Comparison of ENCODE assay signal across 14 mouse cellular contexts in the genomic region with DNA sequence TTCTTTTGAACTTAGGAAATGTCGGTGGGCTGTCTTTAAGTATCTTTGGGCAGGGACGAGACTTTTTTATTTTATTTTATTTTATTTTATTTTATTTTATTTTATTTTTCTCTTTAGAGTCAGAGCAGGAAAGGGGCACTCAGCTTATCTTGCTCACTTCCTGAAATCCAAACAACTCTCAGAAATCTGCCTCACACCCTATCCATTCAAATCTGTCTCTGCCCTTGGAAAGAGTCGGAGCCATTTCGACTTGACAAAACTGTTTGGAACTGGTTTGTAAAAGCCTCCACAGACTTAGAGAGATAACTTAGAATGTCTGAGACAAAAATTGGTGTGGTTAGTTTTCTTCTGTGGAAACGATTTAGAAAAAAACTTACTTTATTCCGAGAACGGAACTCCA.
"Had no signal": no experiment of that assay in that cellular context is flagged by ENCODE, and none has a peak within 500 bp of the region (broad histone marks: within the 10 kb centered on the region; RNA-seq: fewer than 3 reads in every experiment).

No protein-coding gene starts in this region.

- H3K27me3 ChIP-seq: liver, embryonic 13.5 days; neural tube, embryonic 15.5 days had no signal

- H3K4me2 ChIP-seq: limb, embryonic 15.5 days; liver, embryonic 13.5 days; neural tube, embryonic 15.5 days had no signal

- DNase-seq: kidney, adult 9 months; kidney, postnatal 36 days; layer of hippocampus, adult 9-11 months; layer of hippocampus, postnatal 36 days; liver, embryonic 13.5 days; lung, adult 18-20 months; midbrain, embryonic 14.5 days; right cerebral cortex, adult 18-20 months; right cerebral cortex, postnatal 25 days had no signal

- H3K9ac ChIP-seq: limb, embryonic 15.5 days; liver, embryonic 13.5 days; neural tube, embryonic 15.5 days had no signal

- H3K36me3 ChIP-seq: limb, embryonic 15.5 days; liver, embryonic 13.5 days; midbrain, embryonic 10.5 days; neural tube, embryonic 15.5 days had no signal

- H3K27ac ChIP-seq: kidney, postnatal 0 days; limb, embryonic 15.5 days; liver, embryonic 13.5 days; midbrain, embryonic 10.5 days; neural tube, embryonic 15.5 days had no signal

- H3K4me1 ChIP-seq: limb, embryonic 15.5 days; liver, embryonic 13.5 days; midbrain, embryonic 10.5 days; neural tube, embryonic 15.5 days had no signal

- H3K9me3 ChIP-seq: limb, embryonic 15.5 days; liver, embryonic 13.5 days; midbrain, embryonic 10.5 days; neural tube, embryonic 15.5 days had no signal

- H3K4me3 ChIP-seq: limb, embryonic 15.5 days; liver, embryonic 13.5 days; midbrain, embryonic 10.5 days; myocyte; neural tube, embryonic 15.5 days had no signal
